Mouse (Mus musculus) kidney, postnatal 0 days (tissue): ENCODE measurements around the gene Coq7. TPM values are rescaled to one million over a fixed set of nuclear protein-coding genes. Genes with fewer than 3 reads are reported as not detected.

Source experiments
- ATAC-seq: fragments of 200-750 bp; cut with Nextera tagmentation; replicated peaks from 2 replicates; pipeline ENCODE4 v1.8.0; 2017; ENCODE audit warnings: low read depth, moderate number of reproducible peaks, moderate TSS enrichment, moderate library complexity; ENCODE audit not compliant: low FRiP score
- DNase-seq: peaks from one replicate; pipeline ENCODE4 v3.0.0-alpha.2; 2016; ENCODE audit warnings: low spot score
- H3K27ac ChIP-seq: fragments of 300-500 bp; sonication (generic); 2 replicates; pipeline ENCODE4 v1.5.1; 2014; ENCODE audit warnings: mild to moderate bottlenecking
- H3K27me3 ChIP-seq: fragments of 300-500 bp; sonication (generic); 2 replicates; pipeline ENCODE4 v1.6.1; 2014; ENCODE audit warnings: low read length, mixed read lengths; ENCODE audit not compliant: insufficient read depth
- H3K36me3 ChIP-seq: fragments of 300-500 bp; sonication (generic); 2 replicates; pipeline ENCODE4 v1.6.1; 2014; ENCODE audit warnings: low read length, mixed read lengths; ENCODE audit not compliant: insufficient read depth
- H3K4me1 ChIP-seq: fragments of 300-500 bp; sonication (generic); replicated peaks from 2 replicates; pipeline ENCODE4 v1.6.1; 2014; ENCODE audit warnings: antibody characterized with exemption, low read length, mixed read lengths; ENCODE audit not compliant: insufficient read depth
- H3K4me2 ChIP-seq: fragments of 300-500 bp; sonication (generic); 2 replicates; pipeline ENCODE4 v1.6.1; 2014; ENCODE audit warnings: mild to moderate bottlenecking, low read length, moderate library complexity, mixed read lengths
- H3K4me3 ChIP-seq: fragments of 300-500 bp; sonication (generic); replicated peaks from 2 replicates; pipeline ENCODE4 v1.5.1; 2014; ENCODE audit warnings: low read depth, low read length
- H3K9ac ChIP-seq: fragments of 300-500 bp; sonication (generic); 2 replicates; pipeline ENCODE4 v1.6.1; 2014; ENCODE audit warnings: low read depth, low read length
- H3K9me3 ChIP-seq: fragments of 300-500 bp; sonication (generic); replicated peaks from 2 replicates; pipeline ENCODE4 v1.6.1; 2016; ENCODE audit warnings: low read length, inconsistent platforms, mixed read lengths
- CTCF ChIP-seq: IDR thresholded peaks from 2 replicates; pipeline ENCODE4 v1.5.1; 2016; ENCODE audit warnings: antibody characterized with exemption, low read depth, mild to moderate bottlenecking, moderate library complexity
- WGBS: fragments of 180-500 bp; shearing (Covaris S2); extraction: QIAGEN DNeasy Blood & Tissue Kit; methylation state at CpG from one replicate; pipeline ENCODE4 v1.1.7; 2014; 5-methylcytosine and 5-hydroxymethylcytosine counted together
- polyA plus RNA-seq: library from polyadenylated mRNA; unstranded; fragments of >200 nt; fragmentation: Nextera tagmentation; extraction: Ambion mirVana; gene quantifications from 2 replicates; pipeline ENCODE4 v1.2.1, GENCODE M21; 2015

Gene Coq7
- polyA plus RNA-seq, 1 experiment from 2014 or later, result 168 TPM

GRCm38 (mm10) chr7:118522077-118522476, 11.1 kb downstream of the Coq7 start:
- DNase-seq (no peak), ATAC-seq (no peak)
- Histone ChIP-seq H3K27me3 (no peaks in the 10 kb centered on the region), H3K4me1 (no peaks in the 10 kb centered on the region), H3K4me2 (no peak overlapping the region), H3K36me3 (peaks cover 23% of the 10 kb centered on the region), H3K27ac (no peak overlapping the region), H3K9me3 (no peaks in the 10 kb centered on the region), H3K4me3 (no peak overlapping the region), H3K9ac (no peak overlapping the region)
- TF ChIP-seq CTCF, result no peak
- 80% methylated on average over 5 of the region's 5 CpGs for WGBS

- no peak for ATAC-seq
- WGBS, result 70% methylated on average over 8 of the region's 8 CpGs
- H3K9ac ChIP-seq, result no peak overlapping the region
- H3K4me3 ChIP-seq, result no peak overlapping the region
- no peak overlapping the region for H3K4me2 ChIP-seq
- H3K4me1 ChIP-seq, result no peaks in the 10 kb centered on the region
- no peak for DNase-seq
- H3K27ac ChIP-seq, result no peak overlapping the region
- TF ChIP-seq CTCF, result no peak
- H3K9me3 ChIP-seq, result no peaks in the 10 kb centered on the region
- 0 out of 2 replicates have a peak, but pooled peaks cover 9% of the 10 kb centered on the region for H3K36me3 ChIP-seq
- no peaks in the 10 kb centered on the region for H3K27me3 ChIP-seq
Observed at GRCm38 (mm10) chr7:118519661-118520060, 13.5 kb downstream of the Coq7 start.

- peak; percentile 68 for ATAC-seq
- Histone ChIP-seq H3K4me2 (no peak overlapping the region), H3K9ac (no peak overlapping the region), H3K36me3 (no peaks in the 10 kb centered on the region), H3K4me1 (no peaks in the 10 kb centered on the region), H3K4me3 (no peak overlapping the region), H3K27ac (no peak overlapping the region), H3K27me3 (no peaks in the 10 kb centered on the region), H3K9me3 (no peaks in the 10 kb centered on the region)
- peak; percentile 84 for DNase-seq
- 2% methylated on average over 18 of the region's 18 CpGs for WGBS
- TF ChIP-seq CTCF, result peak; percentile 98
Observed at GRCm38 (mm10) chr7:118518687-118519086, 14.5 kb downstream of the Coq7 start.

GRCm38 (mm10) chr7:118517819-118518218, 15.3 kb downstream of the Coq7 start:
- no peaks in the 10 kb centered on the region for H3K36me3 ChIP-seq
- ATAC-seq (0 out of 2 replicates have a peak, but pooled peaks have one; percentile 27), DNase-seq (peak; percentile 34)
- H3K27ac ChIP-seq, result no peak overlapping the region
- no peaks in the 10 kb centered on the region for H3K27me3 ChIP-seq
- H3K9me3 ChIP-seq, result no peaks in the 10 kb centered on the region
- no peak overlapping the region for H3K4me3 ChIP-seq
- no peak overlapping the region for H3K9ac ChIP-seq
- no peak overlapping the region for H3K4me2 ChIP-seq
- no peaks in the 10 kb centered on the region for H3K4me1 ChIP-seq
- peak; percentile 68 for TF ChIP-seq CTCF
- WGBS, result 67% methylated on average over 2 of the region's 2 CpGs

GRCm38 (mm10) chr7:118508556-118508955, 24.6 kb downstream of the Coq7 start:
- no peaks in the 10 kb centered on the region for H3K36me3 ChIP-seq
- no peaks in the 10 kb centered on the region for H3K4me1 ChIP-seq
- no peaks in the 10 kb centered on the region for H3K9me3 ChIP-seq
- no peak for ATAC-seq
- DNase-seq, result no peak
- H3K4me2 ChIP-seq, result no peak overlapping the region
- no peak for TF ChIP-seq CTCF
- WGBS, result 78% methylated on average over 7 of the region's 7 CpGs
- no peak overlapping the region for H3K9ac ChIP-seq
- no peak overlapping the region for H3K4me3 ChIP-seq
- H3K27me3 ChIP-seq, result no peaks in the 10 kb centered on the region
- H3K27ac ChIP-seq, result no peak overlapping the region

GRCm38 (mm10) chr7:118503844-118504243, 29.3 kb downstream of the Coq7 start:
- H3K27ac ChIP-seq, result no peak overlapping the region
- no peak overlapping the region for H3K4me2 ChIP-seq
- no peaks in the 10 kb centered on the region for H3K9me3 ChIP-seq
- H3K36me3 ChIP-seq, result no peaks in the 10 kb centered on the region
- DNase-seq, result no peak
- H3K27me3 ChIP-seq, result no peaks in the 10 kb centered on the region
- ATAC-seq, result no peak
- no peak overlapping the region for H3K4me3 ChIP-seq
- WGBS, result 64% methylated on average over 4 of the region's 4 CpGs
- TF ChIP-seq CTCF, result no peak
- no peaks in the 10 kb centered on the region for H3K4me1 ChIP-seq
- no peak overlapping the region for H3K9ac ChIP-seq

- Histone ChIP-seq H3K36me3 (no peaks in the 10 kb centered on the region), H3K4me3 (no peak overlapping the region), H3K4me1 (no peaks in the 10 kb centered on the region), H3K27ac (no peak overlapping the region), H3K27me3 (no peaks in the 10 kb centered on the region), H3K9ac (no peak overlapping the region), H3K9me3 (no peaks in the 10 kb centered on the region), H3K4me2 (no peak overlapping the region)
- no peak for TF ChIP-seq CTCF
- WGBS, result 66% methylated on average over 8 of the region's 8 CpGs
- no peak for ATAC-seq
- DNase-seq, result no peak
Observed at GRCm38 (mm10) chr7:118502333-118502732, 30.8 kb downstream of the Coq7 start.
